Mouse (Mus musculus) urinary bladder, postnatal 10 days (tissue): Measurements from ENCODE around the gene Gabrb3.

Experiments
- DNase-seq: peaks from one replicate; pipeline ENCODE4 v3.0.0; 2022; ENCODE audit warnings: low spot score

Gene Gabrb3

DNA sequence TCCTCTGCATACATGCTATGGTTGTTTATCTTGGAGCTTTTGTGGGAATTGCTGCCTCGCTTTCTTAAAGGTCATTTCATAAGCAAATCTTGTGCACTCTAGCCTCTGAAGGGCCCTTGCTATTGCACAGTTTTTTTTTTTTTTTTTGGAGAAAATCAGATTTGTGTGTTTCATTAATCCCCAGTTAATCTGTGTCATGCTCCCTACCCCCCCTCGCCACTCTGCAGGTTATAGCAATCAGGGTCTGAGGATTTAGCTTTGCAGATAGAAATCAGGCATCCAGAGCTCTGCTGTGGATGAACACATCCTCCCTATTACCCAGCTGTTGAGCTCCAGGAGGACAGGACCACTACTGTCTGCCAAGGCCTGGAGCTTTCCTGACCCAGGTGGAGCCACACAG lies at the start of gene Gabrb3:
Gene Gabrb3, plus strand, starts transcription at position 301 of the 400 bp plus-strand sequence.
- DNase-seq: no peak

DNA sequence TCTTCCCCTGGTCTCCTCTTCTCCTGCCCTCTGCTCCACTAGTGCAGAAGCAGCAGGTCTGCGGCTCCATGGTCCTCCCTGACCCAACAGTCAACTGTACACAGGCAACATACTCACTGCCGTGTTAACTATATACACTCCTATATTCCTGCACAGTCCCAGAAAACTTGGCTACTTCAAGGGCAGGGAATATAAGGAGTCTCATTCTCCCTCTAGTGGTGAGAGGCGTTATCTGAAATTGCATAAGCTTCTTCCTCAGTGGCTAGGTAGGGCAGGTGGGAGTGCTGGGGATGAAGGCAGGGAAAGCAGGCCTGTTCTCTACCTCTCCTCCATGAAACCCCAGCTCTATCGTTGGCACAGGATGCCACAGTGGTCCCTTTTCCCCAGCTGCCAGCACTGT lies 35.4 kb upstream of the Gabrb3 start:
- DNase-seq: no peak

DNA sequence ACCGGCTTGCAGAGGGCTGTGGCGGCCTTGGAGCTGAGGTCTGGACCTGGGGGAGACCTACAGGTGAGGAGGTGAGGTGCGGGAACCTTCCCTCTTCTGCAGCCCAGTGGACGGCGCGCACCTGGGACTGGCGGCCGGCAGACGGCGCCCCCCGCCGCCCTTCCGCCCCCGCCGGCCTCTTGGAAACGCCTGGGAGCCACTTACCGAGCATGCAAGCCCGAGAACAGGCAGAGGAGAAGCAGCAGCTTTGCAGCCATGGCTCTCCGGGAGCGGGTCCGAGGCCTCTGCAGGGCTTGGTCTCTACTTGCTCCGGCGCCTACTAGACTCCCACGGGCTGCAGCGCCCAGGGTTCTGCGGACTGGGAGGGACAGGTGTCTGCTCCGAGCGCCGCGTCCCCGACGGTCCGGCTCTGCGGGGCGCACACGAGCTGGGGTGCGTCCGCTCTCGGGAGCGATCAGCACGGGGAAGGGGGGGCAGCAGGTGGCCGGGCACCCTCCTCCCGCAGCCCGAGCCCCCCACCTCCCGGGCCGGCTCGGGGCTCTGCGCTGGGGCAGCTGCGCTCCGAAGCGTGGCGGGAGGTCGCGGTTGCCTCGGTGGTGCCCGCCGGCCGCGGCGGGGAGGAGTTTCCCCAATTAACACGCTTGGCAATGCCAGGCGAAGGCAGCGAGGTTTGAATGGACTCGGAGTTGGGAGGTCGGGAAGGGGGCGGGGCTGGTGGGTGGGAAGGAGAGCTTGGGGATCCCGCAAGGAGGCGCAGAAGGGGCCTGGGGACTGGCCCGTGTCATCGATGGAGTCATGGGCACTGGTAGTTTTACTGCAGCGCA lies 32.8 kb upstream of the Gabrb3 start, which contains the start of gene Gabrg3:
Gene Gabrg3, minus strand, starts transcription at position 672 of the 824 bp plus-strand sequence.
- DNase-seq: no peak

DNA sequence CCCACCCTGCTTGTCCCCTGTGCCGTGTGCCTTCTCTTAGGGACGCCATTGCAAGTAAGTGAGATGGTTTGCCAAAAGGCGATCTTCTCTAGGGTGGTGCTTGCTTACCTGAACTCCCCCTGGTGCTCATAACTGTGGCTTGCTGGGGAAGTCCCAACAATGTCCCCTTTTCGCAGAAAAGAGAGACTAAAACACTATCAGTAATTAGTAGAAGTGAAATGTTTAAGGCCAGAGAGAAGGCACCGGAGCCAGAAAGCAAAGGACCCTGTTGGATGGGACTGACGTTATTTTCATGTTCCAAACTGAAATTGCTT lies 32.2 kb upstream of the Gabrb3 start:
- DNase-seq: no peak

DNA sequence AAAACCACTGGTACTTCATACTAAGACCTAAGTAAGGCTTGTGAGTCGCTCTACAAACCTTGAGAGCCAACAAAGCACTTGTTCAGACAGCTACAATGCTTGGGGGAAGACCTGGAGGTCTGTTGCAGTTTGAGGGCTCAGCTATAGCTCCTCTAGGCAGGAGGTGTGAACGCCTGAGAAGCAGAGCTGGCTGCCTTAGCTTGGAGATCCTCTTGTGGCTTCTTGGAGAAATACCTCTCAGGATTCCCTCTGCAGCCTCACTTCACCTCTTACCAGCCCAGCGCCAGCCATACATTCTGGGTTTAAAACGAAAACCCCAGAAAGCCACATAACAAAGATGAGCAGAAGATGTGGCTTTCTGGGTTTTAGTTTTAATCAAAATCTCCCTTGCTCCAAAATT lies 29.4 kb upstream of the Gabrb3 start:
- no peak for DNase-seq

DNA sequence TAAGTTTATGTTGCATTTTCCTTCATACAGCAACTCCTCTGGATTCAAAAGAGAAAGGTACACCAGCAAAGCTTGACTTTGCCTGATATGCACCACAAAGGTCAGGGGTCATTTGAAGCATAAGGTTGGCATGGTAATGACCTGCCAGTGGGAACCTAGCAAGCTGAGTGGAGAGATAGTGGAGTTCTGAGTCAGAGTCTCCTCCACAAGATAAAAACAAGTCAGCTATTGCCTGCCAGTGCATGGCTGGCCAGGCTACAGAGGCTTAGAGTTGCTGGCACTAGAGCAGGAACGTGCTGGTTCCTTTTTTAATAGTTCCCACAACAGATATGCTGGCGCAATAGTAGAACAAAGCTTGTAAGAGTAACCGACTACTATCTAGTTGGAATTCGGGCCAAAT lies 25.9 kb upstream of the Gabrb3 start:
- DNase-seq: no peak

DNA sequence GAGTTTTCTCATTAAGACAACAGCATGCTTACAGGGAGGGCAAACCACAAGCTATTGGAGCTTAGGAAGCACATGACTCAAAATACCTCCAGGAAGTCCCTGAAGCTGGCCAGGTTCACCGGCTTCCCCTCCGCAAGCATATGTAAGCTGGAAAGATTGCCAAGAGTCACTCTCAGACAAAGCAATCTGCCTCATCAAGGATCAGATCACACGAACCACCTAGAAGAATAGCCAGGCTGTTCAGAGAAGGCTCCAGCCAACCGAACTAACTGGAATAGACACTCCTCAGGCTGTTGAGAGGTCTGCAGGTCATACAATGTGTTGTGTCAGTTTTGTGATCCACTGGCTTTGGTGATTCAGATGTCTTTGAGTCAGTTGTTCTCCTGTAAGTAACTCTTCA lies 8.3 kb upstream of the Gabrb3 start:
- DNase-seq: no peak

DNA sequence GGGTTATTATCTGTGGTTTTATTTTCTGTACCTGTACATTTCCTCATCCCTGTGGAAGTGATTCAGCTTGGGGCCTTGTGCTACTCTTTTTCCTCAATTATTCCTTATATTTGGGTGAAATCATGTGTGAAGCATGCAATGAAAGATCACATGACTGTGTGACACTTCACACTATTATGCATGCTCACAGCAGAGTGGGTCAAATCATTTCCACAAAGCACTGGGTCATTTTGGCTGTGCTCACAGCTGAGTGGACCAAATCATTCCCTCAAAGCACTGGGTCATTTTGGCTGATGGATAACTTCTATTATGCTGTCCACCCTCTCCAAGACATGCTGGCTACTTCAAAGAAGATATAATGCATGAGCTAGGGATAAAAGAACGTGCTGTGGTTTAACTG lies 6.6 kb upstream of the Gabrb3 start:
- no peak for DNase-seq

DNA sequence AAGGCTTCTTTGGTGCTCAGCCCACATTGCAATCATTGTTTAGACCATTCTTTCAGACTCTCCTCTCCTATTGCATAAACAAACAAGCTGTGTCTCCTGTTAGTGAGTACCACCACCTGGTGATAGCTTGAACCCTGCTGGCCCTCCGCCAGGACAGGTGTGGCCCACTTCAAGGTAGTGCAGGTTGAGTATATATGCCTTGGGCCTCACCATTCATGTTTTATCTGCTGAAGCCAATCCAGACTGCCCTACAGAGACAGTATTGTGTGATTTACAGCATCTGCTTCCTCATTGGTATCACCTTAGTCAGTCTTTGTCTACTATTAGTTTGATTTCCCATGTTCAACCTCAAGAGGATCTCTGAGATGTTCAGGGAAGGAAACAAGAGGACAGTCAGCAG lies 1.6 kb downstream of the Gabrb3 start:
- DNase-seq: no peak

DNA sequence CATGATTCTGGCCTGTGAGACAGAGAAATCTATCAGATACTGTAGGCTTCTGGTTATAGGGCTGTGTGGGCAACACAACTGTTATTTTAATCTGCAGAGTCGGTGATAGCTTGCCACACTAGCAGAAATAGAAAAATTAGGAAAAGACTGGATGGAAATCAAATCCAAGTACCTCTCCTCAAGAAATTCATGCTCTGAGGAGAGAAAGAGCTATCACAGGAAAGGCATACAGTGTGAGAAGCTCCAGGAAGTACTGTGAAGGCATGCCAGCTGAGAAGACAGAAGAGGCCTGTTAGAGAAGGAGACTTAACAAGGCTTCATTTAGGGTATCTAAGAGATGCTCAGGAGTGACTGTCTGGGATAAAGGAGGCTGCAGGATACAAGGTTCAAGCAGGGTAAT lies 3.2 kb downstream of the Gabrb3 start:
- no peak for DNase-seq

DNA sequence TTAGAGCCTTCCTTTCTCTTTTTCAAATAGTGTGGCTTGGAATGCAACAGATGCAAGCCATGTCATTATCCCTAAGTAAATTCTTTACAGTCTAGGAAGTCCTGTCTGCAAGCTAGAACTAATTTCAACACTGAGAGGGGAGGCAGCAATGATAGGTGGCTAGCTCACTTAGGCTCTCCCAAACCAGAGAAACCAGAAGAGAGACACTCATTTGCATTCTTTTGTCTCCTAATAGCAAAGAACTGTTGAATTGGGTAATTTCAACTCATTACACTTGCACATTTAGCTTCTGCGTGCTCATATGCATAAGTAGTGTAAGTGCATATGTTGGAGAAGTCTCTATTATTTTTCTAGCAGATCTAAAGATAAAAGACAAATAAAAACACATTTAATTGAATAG lies 28.7 kb downstream of the Gabrb3 start:
- no peak for DNase-seq

DNA sequence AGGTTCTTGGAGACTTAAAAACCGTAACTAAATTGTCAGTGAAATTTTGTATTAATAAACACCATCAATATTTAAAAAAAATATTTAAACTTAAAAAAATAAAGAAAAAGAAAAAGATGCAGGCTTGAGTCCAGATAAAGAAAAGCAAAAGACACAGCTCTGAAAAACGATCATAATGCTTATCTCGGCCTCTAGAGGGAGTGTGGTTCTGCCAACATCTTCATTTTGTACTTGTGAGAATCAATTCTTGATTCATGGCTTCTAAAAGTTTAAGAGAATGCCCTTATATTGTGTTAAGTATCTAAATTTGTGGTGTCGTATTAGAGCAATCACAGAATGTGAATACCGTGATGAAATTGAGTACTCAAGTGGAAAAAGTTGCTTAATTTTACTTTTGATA lies 40.9 kb downstream of the Gabrb3 start:
- no peak for DNase-seq

DNA sequence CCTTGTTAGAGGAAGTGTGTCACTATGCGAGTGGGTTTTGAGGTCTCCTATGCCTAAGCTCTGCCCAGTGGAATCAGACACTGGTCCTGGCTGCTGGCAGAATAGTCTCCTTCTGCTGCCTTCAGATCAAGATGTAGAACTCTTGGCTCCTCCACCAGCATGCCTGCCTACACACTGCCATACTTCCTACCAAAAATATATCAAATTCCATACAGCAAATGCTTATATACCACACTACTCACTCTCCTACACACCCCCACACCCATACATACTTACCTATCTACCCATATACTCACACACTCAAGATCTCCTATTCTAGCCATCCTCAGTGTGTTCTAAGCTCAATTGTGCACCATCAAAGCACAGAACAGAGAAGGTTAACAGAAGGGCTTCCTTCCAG lies 51.8 kb downstream of the Gabrb3 start:
- no peak for DNase-seq

DNA sequence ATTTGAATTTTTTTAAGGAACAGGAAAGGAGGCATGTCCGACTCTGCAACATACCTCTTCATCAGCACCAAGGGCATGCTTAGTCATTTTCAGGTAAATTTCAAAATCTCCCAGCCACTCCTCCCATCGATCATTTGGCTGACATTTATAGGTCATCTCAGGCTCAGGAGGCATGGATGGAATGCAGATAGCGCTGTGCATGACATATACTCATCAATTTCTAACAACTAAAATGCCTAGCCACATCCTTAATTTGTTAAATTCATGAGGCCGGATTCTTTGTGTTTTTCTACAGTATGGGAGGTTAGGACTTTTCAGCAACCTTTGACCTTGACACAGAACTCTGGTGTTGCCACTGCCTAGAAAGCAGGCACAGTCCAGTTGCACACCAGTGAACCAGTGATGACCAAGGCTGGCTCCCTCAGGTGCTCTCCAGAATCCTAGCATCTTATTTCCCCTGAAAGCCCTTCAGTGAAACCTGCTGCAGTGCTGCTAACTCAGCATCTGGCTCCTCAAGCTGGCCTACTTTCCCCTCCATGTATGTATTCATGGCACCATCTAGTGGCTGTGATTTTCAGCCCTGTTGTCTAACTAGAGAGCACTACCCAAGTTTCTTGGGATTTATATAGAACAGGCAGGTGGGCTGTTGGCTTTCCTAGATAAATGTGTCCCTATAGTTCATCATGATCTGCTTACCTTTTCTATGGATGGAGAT lies 54.5 kb downstream of the Gabrb3 start:
- no peak for DNase-seq

DNA sequence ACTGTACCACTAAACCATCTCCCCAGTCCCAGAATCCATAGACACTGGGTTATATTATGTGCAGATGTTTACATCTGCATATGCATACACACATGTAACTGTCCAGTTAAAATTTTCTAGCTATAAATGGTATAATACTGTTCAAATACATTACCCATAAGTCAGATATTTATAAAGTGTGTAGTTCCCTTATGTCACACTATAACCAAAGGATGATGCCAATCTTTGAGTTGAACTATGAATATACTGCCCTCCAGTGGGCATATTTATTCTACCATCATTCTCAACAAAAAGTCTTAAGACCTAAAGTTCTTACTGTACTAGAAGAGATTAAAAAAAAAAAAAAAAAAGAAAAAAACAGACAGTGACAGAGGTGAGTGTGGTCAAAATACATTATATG lies 63.4 kb downstream of the Gabrb3 start:
- DNase-seq: no peak

DNA sequence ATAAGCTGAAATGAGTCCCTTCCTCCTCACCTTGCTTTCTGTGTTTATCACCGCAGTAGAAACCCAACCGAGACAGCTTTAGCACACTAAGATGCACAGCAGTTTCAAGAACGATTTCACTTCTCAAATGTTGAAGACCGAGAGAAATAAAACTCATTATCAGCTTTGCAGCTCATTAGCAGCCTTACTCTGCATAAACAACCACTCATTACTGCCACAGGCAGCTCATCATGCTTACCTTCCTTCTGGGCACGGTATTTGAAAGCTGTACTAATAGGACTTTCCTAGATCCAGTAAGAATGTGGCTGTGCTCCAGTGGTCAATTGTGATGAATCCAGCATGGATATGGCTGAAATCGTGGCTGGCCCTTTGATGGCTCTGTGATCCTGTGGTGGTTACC lies 67.4 kb downstream of the Gabrb3 start:
- no peak for DNase-seq

DNA sequence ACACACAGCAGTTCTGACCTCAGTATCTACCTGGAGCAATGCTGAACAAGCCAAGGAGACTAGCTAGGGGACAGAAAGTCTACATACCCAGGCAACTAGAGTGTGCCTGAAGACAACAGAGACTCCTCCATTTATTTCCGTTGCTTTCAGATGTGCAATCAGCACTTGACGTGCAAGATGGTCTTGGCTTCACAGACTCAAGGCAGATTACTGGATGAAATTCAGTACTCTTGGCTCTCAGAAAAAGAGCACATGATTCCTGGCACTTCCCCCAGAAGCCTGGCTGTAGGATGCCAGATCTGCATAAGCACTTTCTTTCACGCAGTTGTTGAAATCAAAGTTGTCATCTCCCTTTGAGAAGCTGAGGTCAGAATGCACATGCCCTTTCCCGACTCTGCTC lies 72.3 kb downstream of the Gabrb3 start:
- no peak for DNase-seq

DNA sequence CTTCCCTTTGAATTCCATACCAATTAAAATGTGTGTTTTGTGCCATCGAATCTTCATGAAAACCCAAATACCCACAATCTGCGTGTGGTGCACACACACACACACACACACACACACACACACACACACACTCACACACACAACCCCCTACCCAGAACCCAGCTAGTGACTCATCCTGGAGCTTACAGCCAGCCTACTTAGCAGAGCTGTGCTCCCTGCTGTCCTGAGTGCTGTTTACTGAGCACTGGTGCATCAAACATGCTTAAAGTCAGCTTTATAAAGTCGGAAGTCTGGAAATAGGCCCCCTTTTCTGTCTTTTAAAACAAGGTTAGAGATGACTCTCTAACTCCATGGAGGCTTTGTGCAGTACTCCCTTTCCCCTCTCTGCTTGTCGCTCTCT lies 83.3 kb downstream of the Gabrb3 start:
- DNase-seq: no peak

DNA sequence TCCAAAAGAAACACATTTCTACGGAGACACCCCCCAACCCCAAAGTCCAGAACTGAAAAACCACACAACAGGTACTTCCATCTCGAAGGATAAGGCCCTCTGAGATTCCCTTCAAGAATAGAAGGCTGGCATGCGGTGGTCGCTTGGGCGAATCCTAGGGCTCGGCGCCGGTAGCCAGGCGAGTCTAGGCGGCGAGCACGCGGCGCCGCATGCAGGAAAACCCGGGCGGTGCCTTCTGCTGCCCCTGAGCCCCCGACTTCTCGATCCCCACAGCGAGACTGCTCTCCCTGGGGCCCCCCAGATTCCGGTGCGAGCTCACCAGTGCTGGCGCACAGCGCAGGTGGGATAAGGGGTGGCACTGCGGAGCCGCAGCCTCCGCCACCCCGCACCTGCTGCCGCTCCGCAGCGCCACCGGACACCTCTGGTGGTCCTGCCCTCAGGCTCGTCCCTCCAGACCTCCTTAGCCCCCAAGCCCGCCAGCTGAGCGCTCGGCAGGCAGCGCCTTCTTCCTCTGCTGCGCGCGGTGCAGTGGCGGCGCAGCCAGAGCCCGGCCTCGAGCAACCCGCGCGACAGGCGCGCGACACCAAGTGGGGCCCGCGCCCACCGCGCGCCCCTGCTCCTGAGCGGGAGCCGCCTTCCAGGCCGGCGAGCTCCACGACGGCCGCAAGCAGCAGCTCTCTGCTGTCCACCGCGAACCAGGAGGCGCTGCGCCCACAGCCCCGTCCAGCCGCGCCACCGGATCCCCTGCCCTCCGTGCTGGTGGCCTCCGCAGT lies 89.6 kb downstream of the Gabrb3 start:
- DNase-seq: no peak

DNA sequence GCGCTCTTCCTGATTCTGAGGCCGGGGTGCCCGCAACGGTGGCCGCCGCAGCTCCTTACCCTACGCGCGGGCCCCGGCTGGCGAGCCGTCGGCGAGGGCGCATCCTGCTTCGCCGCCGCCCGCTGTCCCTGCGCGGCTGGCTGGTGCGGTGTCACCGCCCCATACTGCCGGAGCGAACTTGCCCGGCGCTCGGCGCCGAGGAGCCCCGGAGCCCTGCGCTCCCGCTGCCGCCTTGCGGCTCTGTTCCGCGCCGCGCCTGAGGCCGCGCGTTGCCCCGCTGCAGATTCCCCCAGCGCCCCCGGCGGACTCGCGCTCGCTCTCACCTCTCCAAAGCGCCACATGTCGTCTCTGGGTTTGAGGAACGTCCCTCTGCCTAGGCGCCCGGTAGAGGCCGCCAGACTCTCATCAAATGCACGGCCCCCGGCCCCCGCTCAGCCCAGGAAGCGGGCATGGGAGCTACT lies 90.2 kb downstream of the Gabrb3 start, which contains the start of gene Gabra5:
Gene Gabra5, minus strand, starts transcription at position 379 of the 461 bp plus-strand sequence.
- no peak for DNase-seq

DNA sequence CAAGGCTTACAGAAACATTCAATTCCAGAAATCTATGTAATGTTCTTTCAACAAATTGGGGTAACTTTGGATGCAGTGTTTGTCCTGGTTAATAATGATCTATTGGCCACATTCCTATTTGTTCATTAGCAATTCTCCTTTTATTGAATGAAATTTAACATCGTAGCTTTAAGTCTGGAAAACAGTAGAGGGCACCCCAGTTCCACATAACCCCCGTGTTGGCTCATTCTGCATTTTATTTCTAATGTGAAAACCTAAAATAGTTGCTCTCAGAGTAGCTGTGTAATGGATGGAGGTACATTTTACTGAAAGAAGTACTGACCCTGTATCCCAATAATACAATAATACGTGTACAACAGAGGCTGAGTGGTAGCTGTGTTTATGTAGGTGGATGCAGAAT lies 93.5 kb downstream of the Gabrb3 start:
- no peak for DNase-seq

DNA sequence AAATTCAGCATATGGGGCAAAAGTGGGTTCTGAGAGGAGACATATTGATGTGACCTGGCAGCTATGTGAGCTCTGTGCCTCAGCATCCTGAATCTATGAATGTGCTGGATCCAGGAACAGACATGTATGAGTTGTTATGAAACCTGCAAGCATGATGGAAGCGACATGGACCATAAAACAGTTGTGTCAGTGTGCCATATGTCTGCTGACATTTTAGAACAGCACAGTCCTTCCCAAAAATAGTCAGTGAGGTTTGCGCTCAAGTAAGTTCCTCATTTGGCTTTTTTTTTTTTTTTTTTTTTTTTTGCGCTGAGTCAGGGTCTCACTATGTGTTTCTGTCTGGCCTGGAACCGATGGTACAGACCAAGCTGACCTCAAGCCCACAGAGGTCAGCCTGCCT lies 110.0 kb downstream of the Gabrb3 start:
- DNase-seq: no peak

DNA sequence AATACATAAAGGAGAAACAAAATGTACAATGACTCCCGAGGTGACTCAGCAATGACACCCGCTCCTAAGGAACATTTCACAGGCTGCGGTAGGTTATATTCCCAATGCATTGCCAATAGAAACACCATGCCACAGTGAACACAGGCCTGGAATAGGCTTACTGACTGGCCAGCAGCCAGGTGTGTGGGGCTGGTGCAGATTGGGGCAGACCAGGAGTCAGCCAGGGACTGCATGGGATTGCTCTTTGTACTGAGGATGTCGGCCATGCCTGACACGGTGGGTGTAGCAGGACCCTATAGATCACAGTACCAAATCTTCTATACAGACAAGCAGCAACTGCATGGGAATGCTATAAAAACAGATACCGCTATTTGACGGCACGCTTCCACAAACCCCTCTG lies 110.5 kb downstream of the Gabrb3 start:
- no peak for DNase-seq
